Mouse (Mus musculus) inflammation-experienced regulatory T-cells, adult 16 weeks (primary cell): ENCODE data around the gene Six1. TPM values are rescaled to one million over a fixed set of nuclear protein-coding genes. Genes with fewer than 3 reads are reported as not detected.

ENCODE experiments used
- polyA plus RNA-seq: library from polyadenylated mRNA; unstranded; fragments of 100-300 nt; shearing (Covaris generic); gene quantifications from one replicate; pipeline ENCODE4 v1.2.1, GENCODE M21; 2017

The Six1 gene
- polyA plus RNA-seq = not detected

DNA sequence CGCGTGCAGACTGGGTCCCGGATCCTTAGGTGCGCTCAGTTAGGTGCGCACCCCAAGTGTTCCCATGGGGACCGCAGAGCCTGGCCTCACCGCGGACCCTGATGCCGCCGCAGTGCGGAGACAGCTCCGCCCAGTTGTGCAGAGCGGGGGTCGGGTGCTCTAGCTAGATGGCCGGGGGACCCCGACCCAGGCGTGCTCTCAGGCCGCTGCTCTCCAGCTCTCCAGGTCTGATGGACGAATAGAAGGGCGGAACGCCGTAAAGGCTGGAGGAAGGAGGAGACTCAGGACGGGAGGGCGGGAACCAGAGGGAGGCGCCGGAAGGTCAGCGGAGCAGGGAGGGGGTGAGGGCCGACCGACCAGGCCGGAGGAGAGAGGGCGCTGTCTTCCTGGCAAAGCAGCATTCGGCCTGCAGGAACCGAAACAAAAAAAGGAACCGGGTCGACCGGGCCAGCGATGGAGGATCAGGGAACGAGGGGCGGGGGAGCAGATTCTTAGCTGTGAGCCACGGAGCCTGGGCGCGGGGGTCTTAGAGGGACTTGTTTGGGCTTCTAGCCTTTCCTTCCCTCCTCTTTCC, at the start of gene Six1:
Gene Six1, minus strand, starts transcription at position 220 of the 574 bp plus-strand sequence.

Other genes starting within 250 kb of the Six1 start
- gene Six6, start 114.0 kb downstream of the Six1 start, polyA plus RNA-seq = not detected
- gene 4930447C04Rik, start 113.1 kb downstream of the Six1 start, polyA plus RNA-seq = not detected
- gene Six4, start 59.6 kb upstream of the Six1 start, polyA plus RNA-seq = 0.06 TPM
- gene Mnat1, start 69.8 kb upstream of the Six1 start, polyA plus RNA-seq = 32.1 TPM
- gene Trmt5, start 232.8 kb upstream of the Six1 start, polyA plus RNA-seq = 22.6 TPM
- gene Slc38a6, start 232.9 kb upstream of the Six1 start, polyA plus RNA-seq = 6.5 TPM